Mouse (Mus musculus): ENCODE data around the gene Ehmt1. TPM values are rescaled to one million over a fixed set of nuclear protein-coding genes. Genes with fewer than 3 reads are reported as not detected.

Ehmt1 gene
- polyA plus RNA-seq, 1 experiment from 2014 or later = 122 TPM

DNA sequence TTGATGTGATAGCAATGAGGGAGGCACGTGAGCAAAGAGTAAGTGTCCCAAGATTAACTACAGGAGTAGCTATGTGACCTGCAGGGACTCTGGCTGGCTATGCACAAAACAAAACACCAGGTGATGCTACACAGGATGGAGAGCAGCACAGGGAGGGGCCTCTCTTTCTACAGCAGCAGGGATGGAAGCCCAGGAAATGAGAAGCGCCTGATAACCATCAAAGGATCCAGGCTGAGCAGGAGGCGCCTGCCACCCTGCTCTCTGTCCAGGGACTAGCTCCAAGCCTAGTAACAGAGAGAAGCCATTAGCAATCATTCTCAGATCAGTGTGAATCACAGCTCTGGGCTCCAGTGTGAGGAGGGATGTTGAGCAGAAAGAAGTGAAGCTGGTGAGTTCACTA lies 169.4 kb downstream of the Ehmt1 start:
- Histone ChIP-seq H3K27ac (no peak overlapping the region), H3K4me3 (replicated peaks) (no peak overlapping the region), H3K9ac (replicated peaks) (no peak overlapping the region), H3K4me2 (no peak overlapping the region), H3K4me1 (replicated peaks) (no peaks in the 10 kb centered on the region), H3K36me3 (no peaks in the 10 kb centered on the region), H3K9me3 (no peaks in the 10 kb centered on the region), H3K27me3 (no peaks in the 10 kb centered on the region)
- no peak for ATAC-seq (ENCODE audit: insufficient number of reproducible peaks, insufficient read depth, low FRiP score, low TSS enrichment, low read depth)
- 41% methylated on average over 3 of the region's 3 CpGs for WGBS

DNA sequence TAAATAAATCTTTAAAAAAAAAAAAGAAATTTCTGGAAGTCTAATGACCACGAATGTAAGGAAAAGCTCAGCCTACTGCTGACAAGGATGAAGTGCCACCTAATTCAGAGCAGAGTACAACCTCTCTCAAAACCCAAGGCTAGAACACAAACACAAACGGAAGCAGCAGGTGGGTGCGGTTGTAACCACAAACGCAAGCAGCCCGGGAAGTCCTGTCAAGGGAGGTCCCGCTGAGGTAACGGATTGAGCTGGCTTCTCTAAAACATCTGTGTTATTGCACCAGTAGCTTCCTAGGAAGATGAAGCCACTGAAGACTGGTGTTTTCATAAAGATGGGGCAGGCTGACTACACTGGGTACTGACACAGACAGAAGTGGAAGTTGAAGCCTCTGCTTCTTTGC lies 171.5 kb downstream of the Ehmt1 start:
- Histone ChIP-seq H3K4me1 (replicated peaks) (no peaks in the 10 kb centered on the region), H3K9me3 (no peaks in the 10 kb centered on the region), H3K4me2 (no peak overlapping the region), H3K9ac (replicated peaks) (no peak overlapping the region), H3K27me3 (no peaks in the 10 kb centered on the region), H3K27ac (no peak overlapping the region), H3K4me3 (replicated peaks) (no peak overlapping the region), H3K36me3 (no peaks in the 10 kb centered on the region)
- 70% methylated on average over 7 of the region's 7 CpGs for WGBS
- ATAC-seq (ENCODE audit: insufficient number of reproducible peaks, insufficient read depth, low FRiP score, low TSS enrichment, low read depth) = no peak

Small RNA genes lying within 50 kb of the gene (microRNA-seq; reads per million reads assigned to microRNA genes)
- gene Gm22875 = not detected

Other genes starting within 250 kb of the Ehmt1 start
- 1.6 and 1.9 TPM in 2 replicates for gene Cacna1b, start 156.5 kb downstream of the Ehmt1 start, polyA plus RNA-seq (2016; fragmentation: Nextera tagmentation; extraction: Ambion mirVana)
- gene Arrdc1, start 15.6 kb upstream of the Ehmt1 start, polyA plus RNA-seq (2016; fragmentation: Nextera tagmentation; extraction: Ambion mirVana) = 21.3 and 21.6 TPM in 2 replicates
- gene Zmynd19, start 30.2 kb upstream of the Ehmt1 start, polyA plus RNA-seq (2016; fragmentation: Nextera tagmentation; extraction: Ambion mirVana) = 25.3 and 26.8 TPM in 2 replicates
- gene Dph7, start 42.8 kb upstream of the Ehmt1 start, polyA plus RNA-seq (2016; fragmentation: Nextera tagmentation; extraction: Ambion mirVana) = 37.5 and 38.7 TPM in 2 replicates
- gene Mrpl41, start 55.5 kb upstream of the Ehmt1 start, polyA plus RNA-seq (2016; fragmentation: Nextera tagmentation; extraction: Ambion mirVana) = 132 and 147 TPM in 2 replicates
- gene Pnpla7, start 56.4 kb upstream of the Ehmt1 start, polyA plus RNA-seq (2016; fragmentation: Nextera tagmentation; extraction: Ambion mirVana) = 8.2 and 11.0 TPM in 2 replicates
- gene Nsmf, start 134.7 kb upstream of the Ehmt1 start, polyA plus RNA-seq (2016; fragmentation: Nextera tagmentation; extraction: Ambion mirVana) = 77.8 and 90.6 TPM in 2 replicates
- gene Entpd8, start 160.7 kb upstream of the Ehmt1 start, polyA plus RNA-seq (2016; fragmentation: Nextera tagmentation; extraction: Ambion mirVana) = not detected in 2 replicates
- gene Noxa1, start 175.5 kb upstream of the Ehmt1 start, polyA plus RNA-seq (2016; fragmentation: Nextera tagmentation; extraction: Ambion mirVana) = 0.13 TPM in 1 of 2 replicates, not detected in the other

Data from limb, embryonic 12.5 days (tissue).